Mouse (Mus musculus) gastrocnemius, postnatal 4 days (tissue): Measurements from ENCODE around the gene Slc22a18. TPM values are rescaled to one million over a fixed set of nuclear protein-coding genes. Genes with fewer than 3 reads are reported as not detected.
A peak's percentile ranks its signal among the peaks of the same experiment; 100 is the strongest.
"Not testable (repeated sequence)": the region's sequence is repeated elsewhere in the genome, so short reads cannot be mapped to it uniquely, and the experiment has no call there.

ENCODE experiments used
- DNase-seq, 2 experiments: peaks; one replicate each; pipeline ENCODE4 v3.0.0; 2021 to 2022; ENCODE audit warnings: low spot score in 2 of 2, mixed read lengths in 2 of 2
- total RNA-seq, 2 experiments: library from RNA; stranded (reverse); gene quantifications; 2 replicates each; pipeline ENCODE4 v1.2.3; 2021

Slc22a18 gene
- total RNA-seq, 2 experiments from 2014 or later = 0.44 to 0.86 TPM

DNA sequence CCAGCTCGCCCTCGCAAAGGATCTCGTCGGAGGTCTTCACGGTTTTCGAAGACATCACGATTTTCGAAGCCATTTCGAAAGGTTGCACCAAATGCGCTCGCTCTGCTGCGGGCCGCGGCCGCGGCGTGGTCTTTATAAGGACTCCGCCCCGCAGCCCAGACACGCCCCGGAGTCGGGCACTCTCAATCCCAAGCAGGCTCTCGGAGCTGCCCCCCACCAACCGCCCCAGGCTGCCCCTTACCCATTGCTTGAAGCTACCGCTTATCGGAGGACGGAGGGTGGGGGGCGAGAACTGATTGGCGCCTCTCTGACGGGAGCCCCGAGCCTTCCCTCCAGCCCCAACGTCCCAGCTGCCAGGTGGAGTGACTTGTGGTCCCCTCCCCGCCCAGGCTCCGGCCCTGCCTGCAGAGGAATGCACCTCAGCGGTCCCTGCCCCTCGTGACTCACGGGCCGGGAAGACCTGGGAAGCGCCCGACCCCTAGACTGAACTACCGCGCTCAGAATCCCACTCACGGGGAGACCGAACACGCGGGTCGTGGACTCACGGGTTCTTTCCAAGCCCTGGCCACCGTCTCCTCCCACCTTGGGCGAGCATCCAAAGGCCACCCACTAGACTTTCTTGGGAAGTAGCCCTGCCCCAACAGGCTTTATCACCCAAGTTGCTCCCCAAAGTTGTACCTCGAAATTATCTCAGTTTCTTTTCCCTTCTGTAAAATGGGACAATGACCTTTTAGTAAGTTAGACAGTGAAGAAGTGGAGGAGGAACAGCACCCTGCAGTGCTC is 29.1 kb downstream of the Slc22a18 start, which contains the start of gene Phlda2:
Phlda2 (minus strand) TSS at position 733 of the 783 bp plus-strand sequence.
- peak in 1 of 2 experiments; percentile 34 for DNase-seq

DNA sequence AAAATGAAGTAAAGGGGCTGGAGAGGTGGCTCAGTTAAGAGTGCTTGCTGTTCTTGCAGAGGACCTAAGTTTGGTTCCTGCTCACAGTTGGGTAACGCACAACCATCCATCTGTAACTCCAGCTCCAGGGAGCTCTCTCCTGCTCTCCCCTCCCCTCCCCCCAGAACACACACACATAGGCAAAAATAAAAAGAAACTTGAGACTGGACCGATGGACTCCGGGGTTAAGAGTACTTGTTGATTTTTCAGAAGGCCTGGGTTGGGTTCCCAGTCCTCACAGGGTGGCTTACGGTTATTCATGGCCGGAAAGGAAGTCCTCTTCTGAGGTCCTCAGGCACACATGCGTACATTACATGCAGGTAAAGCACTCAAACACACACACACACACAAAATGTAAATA is 30.4 kb downstream of the Slc22a18 start:
- DNase-seq = no peak

DNA sequence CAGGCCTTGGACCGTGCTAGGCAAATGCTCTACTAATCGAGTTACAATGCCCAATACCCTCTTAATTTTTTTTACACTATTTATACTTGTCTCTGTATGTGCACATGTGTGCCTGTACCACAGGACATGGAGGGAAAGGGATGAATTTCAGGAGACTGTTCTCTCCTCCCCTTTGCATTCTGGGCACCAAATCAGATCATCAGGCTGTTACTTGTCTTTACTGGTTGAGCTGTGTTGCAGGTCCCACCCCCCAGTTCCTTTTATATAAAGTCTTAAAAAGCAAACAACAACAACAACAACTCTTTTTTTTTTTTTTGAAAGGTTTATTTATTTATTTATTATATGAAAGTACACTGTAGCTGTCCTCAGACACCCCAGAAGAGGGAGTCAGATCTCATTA is 31.9 kb downstream of the Slc22a18 start:
- DNase-seq = no peak

DNA sequence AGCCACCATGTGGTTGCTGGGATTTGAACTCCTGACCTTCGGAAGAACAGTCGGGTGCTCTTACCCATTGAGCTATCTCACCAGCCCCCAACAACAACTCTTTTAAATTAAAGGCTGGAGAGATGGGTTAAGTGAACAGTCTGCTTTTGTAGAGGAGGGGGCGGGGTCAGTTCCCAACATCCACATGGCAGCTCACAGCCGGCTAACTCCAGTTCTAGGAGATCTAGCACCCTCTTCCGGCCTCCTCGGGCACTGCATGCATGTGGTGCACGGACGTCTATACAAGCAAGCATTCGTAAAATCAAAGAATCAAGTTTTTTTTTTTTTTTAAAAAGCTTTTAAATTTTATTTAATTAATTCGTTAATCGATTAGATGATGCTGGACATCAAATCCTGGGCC is 32.3 kb downstream of the Slc22a18 start:
- peak; percentile 66 to 81 for DNase-seq

DNA sequence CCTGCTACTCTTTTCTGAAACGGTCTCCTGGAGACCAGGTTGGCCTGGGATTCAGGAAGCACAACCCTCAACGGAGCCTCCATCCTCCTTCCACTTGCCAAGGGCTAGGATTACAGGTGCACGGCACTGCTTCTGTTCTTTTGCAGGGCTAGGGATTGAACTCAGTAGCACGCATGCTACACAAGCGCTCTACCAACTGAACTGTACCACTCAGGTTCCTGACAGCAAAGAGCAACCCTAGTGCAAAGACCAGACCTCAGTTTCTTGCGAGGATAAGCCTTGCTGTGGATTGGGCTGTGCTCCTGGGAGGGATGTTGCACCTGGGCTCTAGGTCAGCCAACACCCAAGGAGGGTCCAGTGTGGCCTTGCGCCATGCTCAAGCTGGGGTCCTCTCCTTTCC is 32.7 kb downstream of the Slc22a18 start:
- DNase-seq = no peak

DNA sequence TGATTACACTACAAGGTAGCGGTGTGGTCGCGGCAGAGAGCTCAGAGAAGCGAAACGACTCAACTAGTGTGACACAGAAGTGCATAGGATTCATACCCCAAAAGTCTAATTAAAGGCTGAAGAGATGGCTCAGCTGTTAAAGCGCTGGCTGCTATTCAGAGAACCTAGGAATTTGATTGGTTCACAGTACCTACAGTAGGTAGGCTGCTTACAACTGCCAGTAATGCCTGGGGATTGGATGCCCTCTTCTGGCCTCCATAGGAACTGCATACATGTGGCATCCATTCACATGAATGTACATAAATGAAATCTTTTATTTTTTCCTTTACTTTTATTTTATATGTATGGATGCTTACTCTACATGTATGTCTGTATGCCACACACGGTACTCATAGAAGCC is 33.1 kb downstream of the Slc22a18 start:
- no peak for DNase-seq

DNA sequence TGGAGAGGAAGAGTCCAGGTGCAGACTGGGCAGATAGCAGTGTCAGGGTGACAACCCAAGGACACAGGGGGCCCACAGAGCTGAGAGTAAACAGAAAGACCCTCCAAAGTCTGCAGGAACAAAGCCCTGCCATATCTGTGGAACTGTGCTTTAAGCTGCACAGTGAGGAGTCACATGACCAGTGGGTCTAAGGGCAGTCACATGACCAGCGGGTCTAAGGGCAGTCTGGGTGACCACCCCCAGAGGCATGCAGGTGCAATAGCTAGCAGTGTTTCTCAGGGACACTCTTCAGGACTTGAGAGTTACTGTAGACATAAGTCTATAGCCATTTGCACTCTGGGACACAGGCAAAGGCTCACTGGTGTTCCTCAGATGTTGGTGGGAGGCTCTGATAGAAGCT is 36.0 kb downstream of the Slc22a18 start:
- no peak for DNase-seq

DNA sequence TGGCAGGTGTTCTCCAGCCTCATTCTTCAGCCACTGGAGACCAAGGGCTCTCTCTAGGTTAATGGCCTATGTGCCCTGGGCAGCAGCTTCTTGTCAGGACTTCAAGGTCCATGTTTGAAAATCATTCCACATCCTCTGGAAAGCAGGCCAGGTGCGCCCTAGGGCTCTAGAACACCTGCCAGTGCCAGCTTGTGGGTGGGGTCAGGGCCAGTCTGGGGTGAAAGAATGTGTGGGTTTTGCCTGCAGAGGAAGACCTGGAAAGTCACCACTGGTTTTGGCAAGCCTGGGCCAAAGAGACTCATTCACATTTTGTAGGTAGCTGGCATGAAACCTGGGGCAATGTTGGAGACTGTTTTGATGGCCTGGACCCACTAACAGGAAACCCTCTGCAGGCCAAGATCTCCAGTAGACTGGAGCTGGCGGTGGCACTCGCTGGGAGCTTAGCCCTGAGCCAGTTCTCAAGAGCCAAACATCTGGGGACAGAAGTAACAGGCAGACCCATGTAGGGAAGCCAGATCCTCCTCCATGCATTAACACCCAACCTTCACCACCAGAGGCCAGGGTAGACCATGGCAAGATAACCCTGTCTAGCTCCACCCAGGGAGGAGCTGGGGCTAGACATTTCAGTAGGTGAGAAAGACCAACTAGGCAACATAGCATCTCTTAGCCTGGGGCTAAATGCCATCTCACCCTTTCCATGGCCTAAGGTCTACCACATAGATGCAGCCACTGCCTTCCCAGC is 37.2 kb downstream of the Slc22a18 start:
- DNase-seq = no peak

DNA sequence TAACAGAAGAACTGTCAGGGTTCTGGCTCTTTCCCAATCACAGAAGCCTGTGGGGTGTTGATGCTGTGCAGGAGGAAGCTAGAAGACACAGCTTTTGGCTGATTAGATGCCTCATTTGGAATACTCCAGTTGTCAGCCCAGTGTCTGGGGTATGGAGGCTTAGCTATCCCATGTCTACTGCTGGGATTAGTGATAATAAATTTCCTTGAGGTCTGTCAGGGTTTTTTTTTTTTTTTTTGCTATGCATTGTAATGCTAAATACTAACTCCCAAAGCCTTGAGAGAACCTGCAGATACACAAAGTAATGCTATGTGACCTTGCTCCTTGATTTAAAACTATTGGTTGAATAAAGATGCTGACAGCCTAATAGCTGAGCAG is 37.8 kb downstream of the Slc22a18 start:
- DNase-seq = no peak

DNA sequence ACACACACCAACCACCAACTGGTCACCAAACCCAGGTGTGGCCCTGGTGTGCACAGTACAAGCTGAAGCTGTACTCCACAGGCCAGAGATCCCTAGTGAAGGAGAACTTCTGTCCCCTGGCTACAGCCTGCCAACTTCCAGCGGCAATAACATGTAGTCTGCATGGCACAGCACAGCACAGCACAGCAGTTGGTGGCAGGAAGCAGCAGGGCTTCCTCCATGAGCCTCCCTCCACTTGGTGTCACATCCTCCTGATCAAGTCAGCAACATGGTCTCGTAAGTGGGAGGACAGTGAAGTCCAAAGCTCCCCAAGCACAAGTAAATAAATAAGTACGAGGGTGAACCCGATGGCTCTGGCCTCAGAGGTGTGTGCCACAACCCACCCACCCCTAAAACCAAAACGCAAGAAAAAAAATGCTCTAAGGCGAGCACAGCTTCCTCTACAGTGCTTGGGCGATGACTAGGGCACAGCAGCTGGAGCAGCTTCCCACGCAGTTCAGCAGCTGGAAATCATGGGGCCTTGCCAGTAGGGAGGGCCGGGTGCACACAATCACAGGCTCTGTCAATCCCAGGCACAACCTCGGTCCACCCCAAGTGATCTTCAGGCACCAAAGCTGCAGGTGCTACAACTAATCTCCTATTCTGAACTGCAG is 40.4 kb downstream of the Slc22a18 start:
- no peak for DNase-seq

DNA sequence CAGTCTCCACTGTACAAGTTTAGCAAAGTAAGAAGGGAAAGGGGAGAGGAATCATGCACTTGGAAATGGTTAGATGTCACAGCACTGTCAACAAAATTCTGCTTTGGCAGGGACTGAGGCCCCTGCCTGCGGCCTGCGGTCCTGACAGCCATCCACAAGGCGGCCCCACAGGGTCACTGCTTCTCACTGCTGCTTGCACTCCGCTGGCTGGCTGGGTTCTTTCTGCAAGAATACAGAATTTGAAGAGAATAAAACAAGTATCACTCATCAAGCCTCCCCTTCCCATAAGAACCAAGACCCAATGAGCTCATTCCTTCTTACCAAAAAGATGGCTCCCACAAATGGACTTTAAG is 40.9 kb downstream of the Slc22a18 start:
- DNase-seq = no peak

DNA sequence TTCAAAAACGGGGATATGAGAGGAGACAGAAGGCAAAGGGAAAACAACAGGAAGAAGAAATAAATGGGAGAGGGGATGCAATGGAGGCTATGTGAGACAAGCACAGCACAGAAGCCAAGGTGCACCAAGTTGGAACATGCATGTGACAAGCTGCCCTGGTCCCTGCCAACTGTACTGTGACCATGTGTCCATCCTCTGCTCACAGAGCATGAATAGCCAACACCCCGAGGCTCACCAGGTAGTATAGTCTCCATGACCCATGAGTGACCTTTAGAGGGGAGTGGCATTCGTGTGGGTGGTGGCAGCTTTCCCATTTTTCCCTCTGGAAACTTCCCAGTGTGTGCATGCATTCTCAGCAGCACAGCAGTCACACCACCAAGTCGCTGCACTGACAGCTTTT is 45.8 kb downstream of the Slc22a18 start:
- DNase-seq = no peak

DNA sequence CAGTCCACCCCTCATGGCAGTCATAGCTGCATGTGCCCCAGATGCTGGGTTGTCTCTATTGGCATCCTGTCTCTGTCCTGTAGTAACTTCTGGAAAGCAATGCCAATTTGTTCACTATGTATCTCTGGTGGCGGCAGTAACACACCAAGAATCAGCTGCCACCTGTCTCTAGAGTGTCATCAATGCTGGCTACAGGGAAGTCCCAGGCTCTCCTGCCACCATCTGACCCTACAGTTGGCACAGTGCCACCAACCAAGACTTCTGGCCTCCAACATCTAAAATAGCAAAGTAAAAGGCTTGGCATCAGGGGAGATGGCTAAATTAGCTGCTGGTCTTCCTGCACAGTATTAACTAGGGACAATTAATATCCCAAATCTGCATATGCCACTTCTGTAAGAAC is 58.9 kb downstream of the Slc22a18 start:
- no peak for DNase-seq

DNA sequence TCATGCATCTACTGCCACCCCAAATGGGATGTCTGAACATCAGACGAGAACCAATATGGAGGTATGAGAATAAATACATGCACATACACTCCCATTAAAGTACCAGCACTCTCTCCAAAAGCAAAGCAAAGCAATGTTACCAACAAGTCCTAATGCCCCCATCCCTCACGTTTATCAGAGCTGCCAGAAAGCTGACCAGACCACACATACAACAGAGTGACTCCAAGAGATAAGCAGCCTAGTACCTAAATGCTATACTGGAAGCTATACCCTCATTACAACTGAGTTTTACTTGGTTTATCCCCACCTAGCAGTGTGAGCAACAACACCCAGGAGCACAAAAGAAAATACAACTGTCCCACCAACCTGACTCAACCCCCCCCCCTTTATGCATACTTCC is 59.7 kb downstream of the Slc22a18 start:
- no peak for DNase-seq

DNA sequence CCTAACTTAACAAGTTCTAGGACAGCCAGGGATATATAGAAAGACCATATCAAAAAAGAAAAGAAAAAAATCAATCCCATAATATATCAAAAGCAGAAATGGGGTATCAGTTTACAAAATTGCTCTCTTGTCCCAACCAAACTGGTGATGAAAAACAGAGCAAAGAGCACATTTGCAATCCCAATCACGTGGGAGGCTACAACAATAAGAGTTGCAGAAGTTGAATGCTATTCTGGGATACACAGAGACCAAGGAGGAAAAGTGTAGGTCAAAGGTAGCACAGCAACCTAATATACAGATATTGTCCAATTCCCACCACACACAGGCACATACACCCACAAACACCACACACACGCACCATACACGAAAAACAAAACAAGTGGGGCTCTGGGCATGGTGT is 62.7 kb downstream of the Slc22a18 start:
- no peak for DNase-seq

DNA sequence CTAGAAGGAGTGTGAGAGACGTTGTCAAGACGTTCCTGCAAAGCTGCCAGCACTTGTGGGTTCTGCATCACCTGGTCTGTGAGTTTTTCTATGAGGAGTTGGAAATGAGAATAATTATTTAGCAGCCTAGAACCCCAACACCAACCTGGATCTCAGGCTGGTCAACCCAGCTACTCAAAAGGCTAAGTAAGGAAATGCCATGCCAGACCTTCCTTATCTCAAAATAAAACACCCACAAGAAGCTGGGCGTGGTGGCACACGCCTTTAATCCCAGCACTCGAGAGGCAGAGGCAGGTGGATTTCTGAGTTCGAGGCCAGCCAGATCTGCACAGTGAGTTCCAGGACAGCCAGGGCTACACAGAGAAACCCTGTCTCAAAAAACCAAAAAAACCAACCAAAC is 64.7 kb downstream of the Slc22a18 start:
- DNase-seq = not testable (repeated sequence)

DNA sequence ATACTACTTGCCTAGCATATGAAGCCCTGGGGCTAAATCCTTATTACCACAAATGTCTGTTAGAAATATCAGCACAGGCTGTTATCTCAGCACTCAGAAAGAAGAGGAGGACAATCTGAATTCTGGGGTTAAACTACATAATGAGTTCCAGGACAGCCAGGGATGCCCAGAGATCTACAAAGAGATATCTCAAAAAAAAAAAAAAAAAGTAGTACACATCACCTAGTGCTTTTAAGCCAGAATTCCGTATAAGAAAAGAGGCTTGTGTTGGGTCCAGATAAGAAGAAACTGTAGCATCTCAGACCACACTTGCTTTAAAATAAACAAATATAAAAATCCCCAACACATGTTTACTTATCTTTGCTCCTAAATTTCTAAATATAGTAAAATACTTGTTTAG is 65.1 kb downstream of the Slc22a18 start:
- no peak for DNase-seq

DNA sequence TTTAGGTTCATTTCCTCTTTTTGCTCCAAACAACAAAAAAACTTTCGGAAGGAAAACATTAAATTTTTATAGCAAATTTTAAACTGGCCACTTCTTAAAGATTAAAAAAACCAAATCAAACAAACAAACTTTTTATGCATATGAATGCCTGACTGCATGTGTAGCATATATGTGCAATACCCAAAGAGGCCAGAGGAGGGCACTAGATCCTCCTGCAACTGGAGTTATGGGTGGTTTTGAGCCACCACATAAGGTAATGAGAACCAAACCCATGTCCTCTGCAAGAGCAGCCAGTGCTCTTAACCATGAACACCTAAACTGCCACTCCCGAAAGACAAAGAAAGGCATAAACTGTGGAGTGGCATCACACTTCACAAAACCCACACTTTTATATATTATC is 70.8 kb downstream of the Slc22a18 start:
- DNase-seq = no peak

DNA sequence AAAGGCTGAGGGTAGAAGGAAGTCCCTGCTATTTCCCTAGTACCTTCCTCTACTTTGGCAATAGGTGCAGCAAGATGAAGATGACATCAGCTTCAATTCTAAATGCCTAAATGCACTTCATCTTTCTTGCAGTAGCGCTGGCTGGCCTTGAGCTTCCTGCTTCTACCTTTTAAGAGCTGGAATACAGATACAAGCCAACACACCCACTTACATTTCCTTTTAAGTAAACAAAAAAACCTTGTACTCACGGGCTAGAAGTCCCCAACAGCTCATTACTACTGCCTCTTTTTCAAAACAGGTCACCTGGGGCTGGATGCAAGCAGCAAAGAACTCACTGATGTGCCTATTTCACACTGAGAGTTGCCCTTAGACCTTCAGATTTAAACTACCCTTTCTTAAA is 73.0 kb downstream of the Slc22a18 start:
- no peak for DNase-seq

DNA sequence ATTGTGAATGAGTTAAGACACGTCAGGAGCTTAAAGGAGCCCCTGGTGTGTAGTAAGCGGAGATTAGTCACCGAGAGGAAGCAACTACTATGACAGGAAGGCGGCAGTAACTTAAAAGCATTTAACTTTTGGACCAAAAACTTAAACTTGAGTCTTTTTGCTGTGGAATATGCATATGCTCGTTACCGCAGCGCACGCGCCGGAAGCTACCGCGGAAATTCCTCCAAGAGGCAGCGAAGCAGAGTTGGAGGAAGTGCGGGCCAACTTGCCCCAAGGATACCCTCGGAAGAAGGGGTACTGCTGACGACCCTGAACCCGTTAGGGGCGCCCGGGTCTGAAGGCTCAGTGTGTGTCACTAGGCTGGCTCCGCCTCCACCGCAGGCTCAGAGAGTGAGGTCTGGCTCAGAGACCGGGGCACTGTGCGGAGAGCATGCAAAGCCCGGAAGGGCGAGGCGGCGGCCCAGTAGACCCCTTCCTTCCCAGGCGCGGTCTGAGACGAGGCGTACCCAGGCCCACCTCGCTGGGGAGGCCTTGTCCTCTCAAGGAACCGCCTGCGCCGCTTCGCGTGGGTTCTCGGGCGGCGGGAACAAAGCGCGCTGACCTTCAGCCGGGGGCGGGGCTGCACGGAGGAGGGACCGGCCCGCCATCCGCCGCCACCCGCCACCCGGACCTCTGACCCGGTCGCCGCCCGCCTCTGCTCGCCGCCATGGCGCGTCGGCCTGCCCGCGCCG is 74.9 kb downstream of the Slc22a18 start:
- DNase-seq = no peak
